Mouse (Mus musculus) forebrain, embryonic 12.5 days (tissue): ENCODE measurements at regions not wholly inside any gene's neighbourhood (a gene's known extent, or its start where the extent isn't known, plus 50 kb on each side); places are given as distances from the start of the nearest gene placed in this dataset.

Experiments
- ATAC-seq: fragments of 200-750 bp; cut with Nextera tagmentation; 2 replicates; pipeline ENCODE4 v1.8.0; 2017; ENCODE audit warnings: moderate TSS enrichment; ENCODE audit not compliant: low FRiP score
- H3K27ac ChIP-seq: fragments of 300-500 bp; sonication (generic); 2 replicates; pipeline ENCODE4 v1.5.1; 2016; ENCODE audit warnings: mild to moderate bottlenecking
- H3K27me3 ChIP-seq: fragments of 300-500 bp; sonication (generic); 2 replicates; pipeline ENCODE4 v1.6.1; 2016; ENCODE audit warnings: mild to moderate bottlenecking
- H3K36me3 ChIP-seq: fragments of 300-500 bp; sonication (generic); replicated peaks from 2 replicates; pipeline ENCODE4 v1.6.1; 2016; ENCODE audit warnings: mild to moderate bottlenecking
- H3K4me1 ChIP-seq: fragments of 300-500 bp; sonication (generic); 2 replicates; pipeline ENCODE4 v1.6.1; 2016
- H3K4me2 ChIP-seq: fragments of 300-500 bp; sonication (generic); 2 replicates; pipeline ENCODE4 v1.6.1; 2016; ENCODE audit warnings: mild to moderate bottlenecking, moderate library complexity
- H3K4me3 ChIP-seq: fragments of 300-500 bp; sonication (generic); replicated peaks from 2 replicates; pipeline ENCODE4 v1.5.1; 2016; ENCODE audit warnings: mild to moderate bottlenecking
- H3K9ac ChIP-seq: fragments of 300-500 bp; sonication (generic); 2 replicates; pipeline ENCODE4 v1.6.1; 2016; ENCODE audit warnings: mild to moderate bottlenecking
- H3K9me3 ChIP-seq: fragments of 300-500 bp; sonication (generic); 2 replicates; pipeline ENCODE4 v1.6.1; 2016
- WGBS: fragments of 180-500 bp; shearing (Covaris S2); methylation state at CpG from one replicate; pipeline ENCODE4 v1.1.7; 2016; 5-methylcytosine and 5-hydroxymethylcytosine counted together

DNA sequence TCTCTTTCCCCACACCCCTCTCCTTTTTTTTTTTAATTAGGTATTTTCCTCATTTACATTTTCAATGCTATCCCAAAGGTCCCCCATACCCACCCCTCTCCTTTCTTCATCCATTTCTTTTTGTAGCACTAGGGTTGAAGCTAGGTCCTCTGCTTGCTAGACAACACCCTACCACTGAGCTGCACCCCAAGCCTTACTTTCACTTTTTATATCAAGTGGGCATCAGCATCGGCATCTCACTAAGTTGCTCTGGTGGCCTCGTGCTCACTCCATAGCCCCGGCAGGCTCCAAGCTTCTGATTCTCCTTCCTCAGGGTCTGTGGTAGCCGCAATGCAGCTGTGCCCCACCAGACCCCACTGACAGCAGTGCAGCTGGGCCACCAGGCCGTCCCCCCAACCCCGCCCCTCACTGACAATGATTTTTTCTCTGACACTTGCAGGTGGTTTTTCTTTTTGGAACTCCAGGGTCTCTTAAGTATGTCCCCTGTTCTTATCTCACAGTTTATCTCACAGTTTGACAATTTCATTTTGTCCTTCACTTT, 77.5 kb downstream of the Nufip1 start:
- Histone ChIP-seq H3K4me3 (no peak overlapping the region), H3K9ac (no peak overlapping the region), H3K36me3 (no peaks in the 10 kb centered on the region), H3K27me3 (no peaks in the 10 kb centered on the region), H3K4me2 (no peak overlapping the region), H3K9me3 (no peaks in the 10 kb centered on the region), H3K27ac (no peak overlapping the region), H3K4me1 (peaks cover 9% of the 10 kb centered on the region; the same call in 1 of the 2 replicates)
- WGBS: 89% methylated on average over 6 of the region's 6 CpGs
- ATAC-seq: no peak

DNA sequence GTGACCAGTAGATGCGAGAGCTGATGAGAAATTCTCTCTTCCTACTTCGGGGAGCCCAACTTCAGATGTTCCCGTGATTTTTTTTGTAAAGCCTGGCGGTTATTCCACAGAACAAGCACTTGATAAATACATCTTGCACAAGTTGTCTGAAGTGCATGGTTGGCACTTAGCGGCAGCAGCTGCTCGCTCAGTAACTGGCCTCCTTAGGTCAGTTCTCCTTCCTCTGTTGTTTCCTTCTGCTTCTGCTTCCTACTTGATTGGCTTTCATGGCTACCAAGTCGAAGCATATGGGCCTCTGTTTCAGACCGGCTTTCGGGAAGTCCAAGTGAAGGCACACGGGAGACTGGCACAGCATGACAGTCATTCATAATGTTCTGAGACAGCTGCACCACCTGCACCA, 84.6 kb downstream of the Nufip1 start:
- H3K4me3 ChIP-seq: no peak overlapping the region
- no peak overlapping the region for H3K4me2 ChIP-seq
- no peaks in the 10 kb centered on the region for H3K36me3 ChIP-seq
- H3K9ac ChIP-seq: no peak overlapping the region
- no peak for ATAC-seq
- WGBS: 86% methylated on average over 10 of the region's 10 CpGs
- no peaks in the 10 kb centered on the region for H3K9me3 ChIP-seq
- no peaks in the 10 kb centered on the region; the same call in 1 of the 2 replicates for H3K27me3 ChIP-seq
- H3K27ac ChIP-seq: no peak overlapping the region
- H3K4me1 ChIP-seq: 0 out of 2 replicates have a peak, but pooled peaks cover 14% of the 10 kb centered on the region

DNA sequence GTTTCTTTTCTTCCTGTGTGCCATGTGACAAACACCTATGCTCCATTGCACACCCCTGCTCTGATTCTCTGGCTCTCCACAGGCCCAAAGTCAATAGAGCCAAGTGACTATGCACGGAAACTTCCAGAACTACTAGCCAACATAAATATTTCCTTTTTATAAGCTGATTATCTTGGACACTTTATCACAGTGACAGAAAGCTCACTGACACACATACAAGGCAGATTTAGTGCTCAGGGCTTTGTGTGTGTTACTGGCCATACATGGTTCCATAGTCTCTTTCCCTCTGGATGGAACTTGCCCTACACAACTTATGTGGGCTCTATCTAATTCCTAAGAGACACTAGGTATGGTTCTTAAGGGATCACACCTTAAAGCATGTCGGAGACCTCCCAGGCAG, 86.7 kb downstream of the Nufip1 start:
- Histone ChIP-seq H3K4me2 (no peak overlapping the region), H3K4me1 (0 out of 2 replicates have a peak, but pooled peaks cover 14% of the 10 kb centered on the region), H3K4me3 (no peak overlapping the region), H3K27ac (no peak overlapping the region), H3K9ac (no peak overlapping the region), H3K36me3 (no peaks in the 10 kb centered on the region), H3K27me3 (no peaks in the 10 kb centered on the region; the same call in 1 of the 2 replicates), H3K9me3 (no peaks in the 10 kb centered on the region)
- 93% methylated on average over 2 of the region's 2 CpGs for WGBS
- no peak for ATAC-seq

DNA sequence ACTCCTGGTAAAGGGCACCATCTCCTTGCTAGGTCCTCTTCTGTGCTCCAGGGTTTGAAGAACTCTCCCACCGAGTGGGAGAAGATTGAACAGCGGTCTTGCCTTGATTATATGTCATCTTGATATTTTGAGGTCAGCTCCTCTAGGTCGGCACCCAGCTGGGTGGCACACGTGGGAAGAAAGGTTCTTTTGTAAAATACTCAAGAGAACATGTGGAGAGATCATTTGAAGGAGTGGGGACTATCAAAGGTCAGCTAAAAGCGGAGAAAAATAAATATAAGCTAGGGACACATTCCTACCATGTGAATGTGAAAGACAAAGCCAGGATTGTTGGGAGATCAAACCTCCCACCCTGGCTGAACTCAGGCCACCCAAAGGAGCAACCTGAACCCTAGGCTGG, 87.7 kb downstream of the Nufip1 start:
- H3K4me3 ChIP-seq: no peak overlapping the region
- 0 out of 2 replicates have a peak, but pooled peaks cover 14% of the 10 kb centered on the region for H3K4me1 ChIP-seq
- no peak overlapping the region for H3K9ac ChIP-seq
- no peak for ATAC-seq
- 64% methylated on average over 5 of the region's 5 CpGs for WGBS
- no peak overlapping the region for H3K4me2 ChIP-seq
- H3K27me3 ChIP-seq: no peaks in the 10 kb centered on the region; the same call in 1 of the 2 replicates
- H3K36me3 ChIP-seq: no peaks in the 10 kb centered on the region
- H3K9me3 ChIP-seq: no peaks in the 10 kb centered on the region
- H3K27ac ChIP-seq: no peak overlapping the region

DNA sequence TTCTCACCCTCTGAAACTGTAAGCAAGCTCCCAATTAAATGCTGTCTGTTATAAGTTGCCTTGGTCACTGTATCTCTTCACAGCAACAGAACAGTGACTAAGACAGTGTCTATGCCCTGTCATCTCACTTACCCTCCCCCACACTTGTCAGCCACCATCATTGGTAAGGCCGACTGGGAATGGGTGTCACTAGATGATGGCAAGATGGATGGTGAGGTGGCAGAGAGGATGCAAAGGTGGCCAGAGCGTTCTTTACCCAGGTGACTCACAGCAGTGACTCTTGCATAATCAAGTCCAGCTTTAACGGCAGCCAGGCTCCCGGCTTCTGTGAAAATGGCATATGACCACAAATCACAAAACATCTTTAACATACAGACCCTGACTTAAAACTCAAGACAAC, 91.9 kb downstream of the Nufip1 start:
- H3K4me1 ChIP-seq: no peaks in the 10 kb centered on the region; the same call in 1 of the 2 replicates
- no peaks in the 10 kb centered on the region for H3K36me3 ChIP-seq
- H3K9ac ChIP-seq: no peak overlapping the region
- no peaks in the 10 kb centered on the region for H3K9me3 ChIP-seq
- H3K4me3 ChIP-seq: no peak overlapping the region
- WGBS: 93% methylated on average over 4 of the region's 4 CpGs
- no peak overlapping the region for H3K27ac ChIP-seq
- H3K27me3 ChIP-seq: no peaks in the 10 kb centered on the region
- ATAC-seq: no peak
- H3K4me2 ChIP-seq: no peak overlapping the region

DNA sequence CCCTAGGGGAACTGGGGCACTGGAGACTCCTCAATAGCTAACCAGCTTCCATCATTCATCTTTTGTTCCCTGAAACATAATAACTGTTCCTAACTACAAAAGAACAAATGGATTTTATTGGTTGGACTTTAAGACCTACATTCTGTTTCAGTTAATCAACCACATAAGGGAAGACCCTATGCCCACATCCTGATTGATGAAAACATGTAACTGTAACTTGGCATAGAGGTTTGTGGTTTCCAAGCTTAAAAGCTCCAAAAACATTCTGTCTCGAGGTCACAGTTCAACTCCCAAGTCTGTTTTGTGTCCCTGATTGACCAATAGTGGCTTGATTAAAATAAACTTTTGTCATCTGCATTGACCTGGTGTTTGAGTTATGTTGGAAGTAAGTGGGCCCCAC, 92.4 kb downstream of the Nufip1 start:
- H3K4me2 ChIP-seq: no peak overlapping the region
- no peak overlapping the region for H3K27ac ChIP-seq
- H3K9ac ChIP-seq: no peak overlapping the region
- H3K9me3 ChIP-seq: no peaks in the 10 kb centered on the region
- 76% methylated on average over 1 of the region's 1 CpGs for WGBS
- H3K4me3 ChIP-seq: no peak overlapping the region
- H3K4me1 ChIP-seq: no peaks in the 10 kb centered on the region; the same call in 1 of the 2 replicates
- ATAC-seq: no peak
- no peaks in the 10 kb centered on the region for H3K27me3 ChIP-seq
- H3K36me3 ChIP-seq: no peaks in the 10 kb centered on the region

DNA sequence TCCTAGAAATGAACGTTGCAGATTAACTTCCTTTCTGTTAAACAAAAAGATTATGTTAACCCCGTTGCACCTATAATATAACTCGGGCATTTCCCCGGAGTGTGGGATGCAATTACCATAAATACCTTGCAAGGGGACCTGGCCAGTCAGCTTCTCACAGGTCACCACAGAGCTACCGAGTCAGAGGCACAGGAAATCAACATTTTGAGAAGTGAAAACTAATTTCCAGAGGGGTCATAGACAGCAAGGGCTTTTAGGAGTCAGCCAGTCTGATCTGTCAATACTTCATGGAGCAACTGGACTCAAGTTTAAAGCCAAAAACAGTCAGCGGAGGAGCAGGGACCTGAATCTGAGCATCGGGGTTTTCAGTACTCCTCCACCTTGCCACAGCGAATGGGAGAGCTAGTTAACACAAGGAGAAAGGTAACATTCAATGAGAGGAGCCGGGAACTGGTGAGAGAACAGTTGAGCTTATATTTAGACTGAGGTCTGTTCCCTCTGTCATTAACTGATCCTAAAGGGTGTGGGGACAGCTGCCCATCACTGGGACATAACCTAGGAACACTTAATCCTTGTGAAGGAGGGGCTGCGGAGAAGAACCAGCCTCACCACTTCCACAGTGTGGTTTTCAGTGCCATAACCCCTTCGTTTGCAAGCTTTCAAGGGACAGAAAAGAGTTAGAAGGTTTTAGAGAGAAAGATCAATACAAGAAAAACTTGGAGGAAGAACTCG, 105.9 kb downstream of the Nufip1 start:
- no peak overlapping the region for H3K27ac ChIP-seq
- H3K4me3 ChIP-seq: no peak overlapping the region
- H3K4me1 ChIP-seq: peaks cover 9% of the 10 kb centered on the region
- H3K36me3 ChIP-seq: no peaks in the 10 kb centered on the region
- no peak overlapping the region for H3K4me2 ChIP-seq
- WGBS: 77% methylated on average over 12 of the region's 12 CpGs
- 0 out of 2 replicates have a peak, but pooled peaks cover 5% of the 10 kb centered on the region for H3K27me3 ChIP-seq
- peaks cover 10% of the 10 kb centered on the region; the same call in 1 of the 2 replicates for H3K9me3 ChIP-seq
- ATAC-seq: no peak
- no peak overlapping the region for H3K9ac ChIP-seq

DNA sequence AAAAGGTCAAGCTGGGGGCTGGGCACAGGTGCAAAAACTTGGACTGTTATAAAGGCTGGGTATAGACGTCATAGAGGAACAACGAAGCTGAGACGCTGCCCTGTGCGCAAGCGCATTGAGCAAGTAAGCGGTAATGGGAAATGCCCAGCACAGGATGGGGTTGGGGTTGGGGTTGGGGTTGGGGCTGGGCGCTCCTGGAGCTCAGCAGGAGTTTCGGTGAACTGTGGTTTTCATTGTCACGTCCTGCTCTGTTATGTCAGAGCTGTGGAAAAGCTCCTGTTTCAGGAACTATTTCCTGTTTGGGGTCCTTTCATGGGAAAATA, 106.4 kb downstream of the Nufip1 start:
- WGBS: 84% methylated on average over 9 of the region's 9 CpGs
- ATAC-seq: no peak
- Histone ChIP-seq H3K27ac (no peak overlapping the region), H3K9ac (no peak overlapping the region), H3K4me2 (no peak overlapping the region), H3K36me3 (no peaks in the 10 kb centered on the region), H3K4me3 (no peak overlapping the region), H3K4me1 (peaks cover 15% of the 10 kb centered on the region), H3K9me3 (peaks cover 10% of the 10 kb centered on the region; the same call in 1 of the 2 replicates), H3K27me3 (0 out of 2 replicates have a peak, but pooled peaks cover 5% of the 10 kb centered on the region)

DNA sequence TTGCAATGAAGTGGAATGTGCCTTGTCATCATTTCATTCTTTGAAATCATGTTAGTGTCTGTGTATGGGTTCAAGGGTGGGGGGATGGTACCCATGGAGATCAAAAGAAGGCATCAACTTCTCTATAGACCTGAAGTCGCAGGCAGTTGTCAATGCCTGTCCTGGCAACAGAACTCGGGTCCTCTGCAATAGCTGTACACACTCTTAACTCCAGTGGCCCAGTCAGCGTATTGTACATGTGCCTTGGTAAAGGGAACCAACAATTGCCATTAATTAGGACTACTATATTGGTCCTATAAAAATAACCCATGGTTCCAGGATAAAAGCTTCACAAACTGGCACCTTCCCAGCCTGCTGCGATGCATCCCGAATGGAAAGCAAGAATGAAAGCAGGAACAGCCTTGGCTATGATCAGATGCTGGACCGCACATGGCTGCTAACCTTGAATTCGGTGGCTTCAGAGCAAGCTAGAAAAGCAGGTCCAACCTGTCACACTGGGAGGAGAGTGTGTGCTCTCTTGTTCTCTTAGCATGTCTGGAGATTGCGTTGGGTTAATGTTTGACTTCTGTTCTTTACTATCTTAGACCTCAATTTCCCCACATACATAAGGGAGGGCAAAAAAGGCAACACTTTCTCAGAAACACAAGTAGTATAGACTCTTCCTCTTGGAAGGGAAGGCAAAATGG, 107.0 kb downstream of the Nufip1 start:
- Histone ChIP-seq H3K9ac (no peak overlapping the region), H3K27me3 (peaks cover 6% of the 10 kb centered on the region; the same call in 1 of the 2 replicates), H3K4me2 (no peak overlapping the region), H3K4me1 (peaks cover 20% of the 10 kb centered on the region), H3K36me3 (no peaks in the 10 kb centered on the region), H3K9me3 (peaks cover 10% of the 10 kb centered on the region; the same call in 1 of the 2 replicates), H3K27ac (no peak overlapping the region), H3K4me3 (no peak overlapping the region)
- WGBS: 94% methylated on average over 8 of the region's 8 CpGs
- ATAC-seq: no peak

DNA sequence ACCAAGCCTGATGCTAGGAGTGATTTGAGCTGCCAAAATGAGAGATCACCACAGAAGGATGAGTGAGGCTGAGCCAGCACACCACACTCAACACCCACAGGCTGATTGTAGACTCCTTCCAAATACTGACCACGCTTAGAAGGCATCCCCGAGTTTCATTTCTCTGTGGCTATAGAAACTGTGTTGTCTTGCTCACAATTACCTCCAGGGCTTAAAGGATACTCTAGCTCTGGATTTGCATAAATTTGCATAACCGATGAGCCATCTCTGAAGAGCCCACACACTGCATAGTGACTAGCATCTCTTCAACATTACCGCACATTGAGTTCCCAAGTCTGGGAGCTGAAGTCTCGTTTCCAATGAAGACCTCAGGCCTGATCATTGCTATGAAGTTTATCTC, 110.3 kb downstream of the Nufip1 start:
- ATAC-seq: peak; percentile 65
- Histone ChIP-seq H3K27ac (peak overlapping the region; percentile 67; the same call in 1 of the 2 replicates), H3K36me3 (no peaks in the 10 kb centered on the region), H3K9me3 (peaks cover 10% of the 10 kb centered on the region; the same call in 1 of the 2 replicates), H3K27me3 (peaks cover 24% of the 10 kb centered on the region), H3K4me3 (no peak overlapping the region), H3K4me2 (peak overlapping the region; percentile 25; the same call in 1 of the 2 replicates), H3K9ac (no peak overlapping the region), H3K4me1 (peaks cover 25% of the 10 kb centered on the region)
- 20% methylated on average over 5 of the region's 5 CpGs for WGBS

DNA sequence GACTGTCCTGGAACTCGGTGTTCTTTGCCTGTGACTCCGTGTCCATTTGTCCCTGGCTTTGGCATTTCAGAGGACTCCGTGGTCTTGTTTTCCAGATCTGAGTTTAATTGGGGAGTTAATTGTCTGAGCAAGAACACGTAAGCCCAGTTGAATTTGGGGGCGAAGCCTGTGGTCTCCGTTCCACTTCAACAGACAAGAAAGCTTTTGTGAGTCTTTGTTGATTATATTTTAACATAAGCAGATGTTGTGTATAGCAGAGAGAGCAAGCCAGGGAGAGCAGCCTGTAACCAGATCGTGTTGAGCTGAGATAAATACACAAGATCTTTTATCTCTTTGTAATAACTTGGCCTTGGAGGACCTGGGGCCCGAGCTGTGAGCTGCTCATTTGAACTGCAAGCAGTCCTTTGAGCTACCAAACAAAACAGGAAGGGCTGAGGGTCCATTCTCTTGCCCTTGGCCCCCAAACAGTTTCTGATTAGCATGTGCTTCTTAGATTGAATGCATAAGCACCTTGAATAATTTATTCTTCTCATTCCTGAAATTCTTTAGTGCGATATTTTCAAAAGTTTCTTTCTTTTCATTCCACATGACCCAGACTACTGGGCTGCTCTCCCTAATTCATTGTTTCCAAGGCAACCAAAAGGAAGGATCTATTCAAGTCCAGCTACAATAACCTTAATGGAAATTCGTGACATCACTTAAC, 111.1 kb downstream of the Nufip1 start:
- ATAC-seq: peak; percentile 84
- Histone ChIP-seq H3K27ac (peak overlapping the region; percentile 67), H3K4me3 (no peak overlapping the region), H3K9me3 (peaks cover 10% of the 10 kb centered on the region; the same call in 1 of the 2 replicates), H3K4me2 (peak overlapping the region; percentile 25; the same call in 1 of the 2 replicates), H3K9ac (no peak overlapping the region), H3K27me3 (peaks cover 23% of the 10 kb centered on the region), H3K4me1 (peaks cover 25% of the 10 kb centered on the region), H3K36me3 (no peaks in the 10 kb centered on the region)
- 9% methylated on average over 10 of the region's 10 CpGs for WGBS

DNA sequence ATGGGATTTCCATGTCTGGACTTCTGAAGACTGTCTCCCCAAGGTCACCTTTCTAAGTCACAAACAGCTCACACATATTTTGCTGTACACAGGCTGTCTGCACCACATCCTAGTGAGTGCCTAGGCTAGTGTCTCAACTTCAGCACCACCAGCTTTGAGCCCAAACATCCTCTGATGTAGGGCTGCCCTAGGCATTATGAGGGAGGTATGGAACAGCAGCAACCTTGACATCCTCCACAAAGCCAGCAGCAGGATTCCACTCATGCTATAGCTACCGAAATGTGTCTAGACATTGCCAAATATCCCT, 111.6 kb downstream of the Nufip1 start:
- Histone ChIP-seq H3K27me3 (peaks cover 23% of the 10 kb centered on the region), H3K9me3 (peaks cover 10% of the 10 kb centered on the region; the same call in 1 of the 2 replicates), H3K4me1 (peaks cover 25% of the 10 kb centered on the region), H3K36me3 (no peaks in the 10 kb centered on the region), H3K9ac (no peak overlapping the region), H3K4me3 (no peak overlapping the region), H3K27ac (peak overlapping the region; percentile 61), H3K4me2 (no peak overlapping the region)
- 70% methylated on average over 1 of the region's 1 CpGs for WGBS
- no peak; the same call in none of the 2 replicates for ATAC-seq
